Mouse (Mus musculus) neural tube, embryonic 14.5 days (tissue): ENCODE data around the gene Kdm4d. TPM values are rescaled to one million over a fixed set of nuclear protein-coding genes. Genes with fewer than 3 reads are reported as not detected.
A peak's percentile ranks its signal among the peaks of the same experiment; 100 is the strongest.

Experiments
- ATAC-seq: fragments of 200-750 bp; cut with Nextera tagmentation; 2 replicates; pipeline ENCODE4 v1.8.0; 2017; ENCODE audit warnings: low read depth, mild to moderate bottlenecking, moderate TSS enrichment, moderate library complexity
- H3K27ac ChIP-seq: fragments of 300-500 bp; sonication (generic); 2 replicates; pipeline ENCODE4 v1.5.1; 2014; ENCODE audit warnings: low read depth, mild to moderate bottlenecking, control low read depth, low read length, moderate library complexity, mixed read lengths
- H3K27me3 ChIP-seq: fragments of 300-500 bp; sonication (generic); 2 replicates; pipeline ENCODE4 v1.6.1; 2014; ENCODE audit warnings: low read length; ENCODE audit not compliant: control insufficient read depth, insufficient read depth
- H3K36me3 ChIP-seq: fragments of 300-500 bp; sonication (generic); 2 replicates; pipeline ENCODE4 v1.6.1; 2014; ENCODE audit warnings: low read length, mixed read lengths; ENCODE audit not compliant: control insufficient read depth, insufficient read depth
- H3K4me1 ChIP-seq: fragments of 300-500 bp; sonication (generic); 2 replicates; pipeline ENCODE4 v1.6.1; 2014; ENCODE audit warnings: low read length; ENCODE audit not compliant: control insufficient read depth, insufficient read depth
- H3K4me2 ChIP-seq: fragments of 300-500 bp; sonication (generic); 2 replicates; pipeline ENCODE4 v1.6.1; 2014; ENCODE audit warnings: mild to moderate bottlenecking, low read depth, low read length, control low read depth
- H3K4me3 ChIP-seq: fragments of 300-500 bp; sonication (generic); 2 replicates; pipeline ENCODE4 v1.5.1; 2014; ENCODE audit warnings: low read depth, low read length, control low read depth, mixed read lengths
- H3K9ac ChIP-seq: fragments of 300-500 bp; sonication (generic); replicated peaks from 2 replicates; pipeline ENCODE4 v1.6.1; 2014; ENCODE audit warnings: low read depth, mild to moderate bottlenecking, control low read depth, low read length, mixed read lengths
- H3K9me3 ChIP-seq: fragments of 300-500 bp; sonication (generic); 2 replicates; pipeline ENCODE4 v1.6.1; 2016; ENCODE audit warnings: low read length; ENCODE audit not compliant: control insufficient read depth
- WGBS: fragments of 180-500 bp; shearing (Covaris S2); extraction: QIAGEN DNeasy Blood & Tissue Kit; methylation state at CpG from one replicate; pipeline ENCODE4 v1.1.7; 2014; 5-methylcytosine and 5-hydroxymethylcytosine counted together
- polyA plus RNA-seq: library from polyadenylated mRNA; unstranded; fragments of >200 nt; fragmentation: Nextera tagmentation; extraction: Ambion mirVana; gene quantifications from 2 replicates; pipeline ENCODE4 v1.2.1, GENCODE M21; 2014

Gene Kdm4d
- polyA plus RNA-seq, 1 experiment from 2014 or later = 1.2 TPM

GRCm38 (mm10) chr9:14523408-14524043 lies 23.2 kb upstream of the Kdm4d start:
- H3K4me3 ChIP-seq = no peak overlapping the region
- no peaks in the 10 kb centered on the region for H3K36me3 ChIP-seq
- ATAC-seq = peak; percentile 91; the same call in 1 of the 2 replicates
- H3K9ac ChIP-seq = no peak overlapping the region
- H3K4me1 ChIP-seq = no peaks in the 10 kb centered on the region
- H3K9me3 ChIP-seq = no peaks in the 10 kb centered on the region
- no peak overlapping the region for H3K27ac ChIP-seq
- no peaks in the 10 kb centered on the region for H3K27me3 ChIP-seq
- H3K4me2 ChIP-seq = no peak overlapping the region
- WGBS = 12% methylated on average over 4 of the region's 4 CpGs

GRCm38 (mm10) chr9:14521695-14522094 lies 21.4 kb upstream of the Kdm4d start:
- Histone ChIP-seq H3K27ac (no peak overlapping the region), H3K36me3 (no peaks in the 10 kb centered on the region), H3K4me2 (no peak overlapping the region), H3K4me3 (no peak overlapping the region), H3K4me1 (no peaks in the 10 kb centered on the region), H3K9ac (no peak overlapping the region; the same call in 1 of the 2 replicates), H3K9me3 (no peaks in the 10 kb centered on the region), H3K27me3 (no peaks in the 10 kb centered on the region)
- no peak for ATAC-seq
- WGBS = 68% methylated on average over 2 of the region's 2 CpGs

GRCm38 (mm10) chr9:14520971-14521670 lies 20.8 kb upstream of the Kdm4d start:
- H3K9me3 ChIP-seq = no peaks in the 10 kb centered on the region
- no peak for ATAC-seq
- 80% methylated on average over 3 of the region's 3 CpGs for WGBS
- no peaks in the 10 kb centered on the region for H3K27me3 ChIP-seq
- no peak overlapping the region for H3K27ac ChIP-seq
- no peak overlapping the region; the same call in 1 of the 2 replicates for H3K9ac ChIP-seq
- no peak overlapping the region for H3K4me2 ChIP-seq
- no peaks in the 10 kb centered on the region for H3K36me3 ChIP-seq
- no peak overlapping the region for H3K4me3 ChIP-seq
- no peaks in the 10 kb centered on the region for H3K4me1 ChIP-seq

- WGBS = 93% methylated on average over 3 of the region's 3 CpGs
- no peak overlapping the region for H3K4me3 ChIP-seq
- no peaks in the 10 kb centered on the region for H3K9me3 ChIP-seq
- H3K27ac ChIP-seq = no peak overlapping the region
- no peak overlapping the region for H3K4me2 ChIP-seq
- no peaks in the 10 kb centered on the region for H3K27me3 ChIP-seq
- no peak overlapping the region for H3K9ac ChIP-seq
- H3K4me1 ChIP-seq = no peaks in the 10 kb centered on the region
- H3K36me3 ChIP-seq = no peaks in the 10 kb centered on the region
- no peak for ATAC-seq
Observed at GRCm38 (mm10) chr9:14518105-14518504, 17.8 kb upstream of the Kdm4d start.

- Histone ChIP-seq H3K9ac (no peak overlapping the region), H3K27me3 (no peaks in the 10 kb centered on the region), H3K9me3 (no peaks in the 10 kb centered on the region), H3K36me3 (no peaks in the 10 kb centered on the region), H3K4me1 (no peaks in the 10 kb centered on the region), H3K27ac (no peak overlapping the region), H3K4me3 (no peak overlapping the region), H3K4me2 (no peak overlapping the region)
- no peak for ATAC-seq
- WGBS = 31% methylated on average over 1 of the region's 1 CpGs
Observed at GRCm38 (mm10) chr9:14517296-14517695, 17.0 kb upstream of the Kdm4d start.

- H3K9ac ChIP-seq = no peak overlapping the region
- H3K4me3 ChIP-seq = no peak overlapping the region
- H3K27me3 ChIP-seq = no peaks in the 10 kb centered on the region
- H3K4me2 ChIP-seq = no peak overlapping the region
- no peaks in the 10 kb centered on the region for H3K9me3 ChIP-seq
- ATAC-seq = peak; percentile 82
- no peaks in the 10 kb centered on the region for H3K4me1 ChIP-seq
- peaks cover 22% of the 10 kb centered on the region for H3K36me3 ChIP-seq
- no peak overlapping the region for H3K27ac ChIP-seq
- WGBS = 82% methylated on average over 9 of the region's 9 CpGs
Observed at GRCm38 (mm10) chr9:14512633-14513445, 12.6 kb upstream of the Kdm4d start.

- no peak; the same call in 1 of the 2 replicates for ATAC-seq
- Histone ChIP-seq H3K9me3 (no peaks in the 10 kb centered on the region), H3K4me3 (peak overlapping the region; percentile 86), H3K9ac (peak overlapping the region; percentile 91), H3K27ac (peak overlapping the region; percentile 80), H3K4me1 (peaks cover 13% of the 10 kb centered on the region), H3K27me3 (no peaks in the 10 kb centered on the region), H3K4me2 (peak overlapping the region; percentile 83), H3K36me3 (peaks cover 25% of the 10 kb centered on the region)
- 3% methylated on average over 10 of the region's 10 CpGs for WGBS
Observed at GRCm38 (mm10) chr9:14500916-14501424, 688 bp upstream of the Kdm4d start.

- Histone ChIP-seq H3K27ac (no peak overlapping the region), H3K4me3 (peak overlapping the region; percentile 86; the same call in 1 of the 2 replicates), H3K4me2 (peak overlapping the region; percentile 86), H3K9ac (no peak overlapping the region), H3K27me3 (no peaks in the 10 kb centered on the region), H3K4me1 (peaks cover 13% of the 10 kb centered on the region), H3K36me3 (peaks cover 8% of the 10 kb centered on the region), H3K9me3 (no peaks in the 10 kb centered on the region)
- no peak for ATAC-seq
- 84% methylated on average over 4 of the region's 4 CpGs for WGBS
Observed at GRCm38 (mm10) chr9:14498896-14499705, 1.2 kb downstream of the Kdm4d start.
